In the genomic region with DNA sequence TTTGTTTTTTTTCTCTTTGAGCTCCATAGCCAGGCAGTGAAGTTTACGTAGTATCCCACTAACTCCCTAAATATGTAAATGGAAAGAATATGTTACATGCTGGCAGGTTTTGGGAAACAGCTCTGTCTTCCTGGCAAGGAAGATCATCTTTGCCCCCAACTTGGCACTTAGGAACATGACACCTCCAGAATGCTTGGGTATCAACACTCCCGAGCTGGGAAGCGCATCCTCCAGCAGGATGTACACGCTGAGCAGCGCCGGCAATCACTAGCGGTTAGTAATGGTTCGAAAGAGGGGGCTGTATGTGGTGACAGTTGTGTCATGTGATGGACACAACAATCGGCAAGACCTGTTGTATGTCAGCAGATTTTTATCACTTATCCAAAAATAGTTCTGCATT, we compare ENCODE assay signal across 25 mouse cellular contexts.
"Had no signal": no experiment of that assay in that cellular context is flagged by ENCODE, and none has a peak within 500 bp of the region (broad histone marks: within the 10 kb centered on the region; RNA-seq: fewer than 3 reads in every experiment).

No protein-coding gene starts in this region.

- H3K36me3 ChIP-seq: heart, embryonic 10.5 days; heart, embryonic 12.5 days; hindbrain, embryonic 13.5 days; hindbrain, embryonic 15.5 days; kidney, embryonic 15.5 days; limb, embryonic 10.5 days; limb, embryonic 12.5 days; liver, embryonic 13.5 days; liver, embryonic 15.5 days had no signal

- H3K9ac ChIP-seq: heart, embryonic 12.5 days; hindbrain, embryonic 13.5 days; hindbrain, embryonic 15.5 days; kidney, embryonic 15.5 days; limb, embryonic 12.5 days; liver, embryonic 13.5 days; liver, embryonic 15.5 days had no signal

- H3K4me2 ChIP-seq: heart, embryonic 12.5 days; hindbrain, embryonic 13.5 days; hindbrain, embryonic 15.5 days; kidney, embryonic 15.5 days; limb, embryonic 12.5 days; liver, embryonic 11.5 days; liver, embryonic 13.5 days; liver, embryonic 15.5 days had no signal

- H3K27ac ChIP-seq: heart, embryonic 10.5 days; hindbrain, embryonic 13.5 days; hindbrain, embryonic 15.5 days; hindbrain, postnatal 0 days; kidney, embryonic 15.5 days; kidney, postnatal 0 days; limb, embryonic 10.5 days; limb, embryonic 12.5 days; liver, embryonic 13.5 days; liver, embryonic 15.5 days had no signal

- DNase-seq: gastrocnemius, postnatal 14 days; gastrocnemius, postnatal 36 days; heart, adult 18-20 months; heart, postnatal 10 days; kidney, adult 11 months; kidney, adult 2 months; kidney, adult 9 months; kidney, postnatal 14 days; kidney, postnatal 36 days; layer of hippocampus, adult 9-11 months; layer of hippocampus, postnatal 36 days; liver; liver, embryonic 13.5 days had no signal

- H3K9me3 ChIP-seq: heart, embryonic 10.5 days; heart, embryonic 12.5 days; hindbrain, embryonic 13.5 days; hindbrain, embryonic 15.5 days; kidney, embryonic 15.5 days; limb, embryonic 10.5 days; limb, embryonic 12.5 days; liver, embryonic 13.5 days; liver, embryonic 15.5 days had no signal

- ATAC-seq: hindbrain, postnatal 0 days; intestine, embryonic 16.5 days had no signal

- H3K27me3 ChIP-seq: heart, embryonic 12.5 days; hindbrain, embryonic 13.5 days; hindbrain, embryonic 15.5 days; kidney, embryonic 15.5 days; limb, embryonic 12.5 days; liver, embryonic 13.5 days; liver, embryonic 15.5 days had no signal

- H3K4me1 ChIP-seq: heart, embryonic 10.5 days; heart, embryonic 12.5 days; hindbrain, embryonic 13.5 days; hindbrain, embryonic 15.5 days; kidney, embryonic 15.5 days; limb, embryonic 10.5 days; limb, embryonic 12.5 days; liver, embryonic 13.5 days; liver, embryonic 15.5 days had no signal

- H3K4me3 ChIP-seq: heart, embryonic 10.5 days; heart, embryonic 12.5 days; hindbrain, embryonic 13.5 days; hindbrain, embryonic 15.5 days; kidney, embryonic 15.5 days; limb, embryonic 10.5 days; limb, embryonic 12.5 days; liver, embryonic 13.5 days; liver, embryonic 15.5 days had no signal
